Mouse (Mus musculus) midbrain, embryonic 11.5 days (tissue): ENCODE data around the gene Vps33b. TPM values are rescaled to one million over a fixed set of nuclear protein-coding genes. Genes with fewer than 3 reads are reported as not detected.

Experiments used
- ATAC-seq: fragments of 200-750 bp; cut with Nextera tagmentation; 2 replicates; pipeline ENCODE4 v1.8.0; 2017; ENCODE audit warnings: moderate TSS enrichment, moderate library complexity; ENCODE audit not compliant: low FRiP score
- DNase-seq: peaks from one replicate; pipeline ENCODE4 v3.0.0; 2015; ENCODE audit warnings: low spot score; ENCODE audit errors: missing footprints
- H3K27ac ChIP-seq: fragments of 300-500 bp; sonication (generic); 2 replicates; pipeline ENCODE4 v1.5.1; 2014; ENCODE audit warnings: low read depth, low read length
- H3K27me3 ChIP-seq: fragments of 300-500 bp; sonication (generic); 2 replicates; pipeline ENCODE4 v1.6.1; 2014; ENCODE audit warnings: mild to moderate bottlenecking, low read length, moderate library complexity, mixed read lengths; ENCODE audit not compliant: control insufficient read depth, insufficient read depth
- H3K36me3 ChIP-seq: fragments of 300-500 bp; sonication (generic); 2 replicates; pipeline ENCODE4 v1.6.1; 2014; ENCODE audit warnings: mild to moderate bottlenecking, low read length, moderate library complexity, mixed read lengths; ENCODE audit not compliant: control insufficient read depth, insufficient read depth
- H3K4me1 ChIP-seq: fragments of 300-500 bp; sonication (generic); 2 replicates; pipeline ENCODE4 v1.6.1; 2014; ENCODE audit warnings: low read length; ENCODE audit not compliant: control insufficient read depth, insufficient read depth
- H3K4me2 ChIP-seq: fragments of 300-500 bp; sonication (generic); 2 replicates; pipeline ENCODE4 v1.6.1; 2014; ENCODE audit warnings: mild to moderate bottlenecking, moderate library complexity
- H3K4me3 ChIP-seq: fragments of 300-500 bp; sonication (generic); 2 replicates; pipeline ENCODE4 v1.5.1; 2014; ENCODE audit warnings: low read depth, low read length
- H3K9ac ChIP-seq: fragments of 300-500 bp; sonication (generic); 2 replicates; pipeline ENCODE4 v1.6.1; 2014; ENCODE audit warnings: low read length
- H3K9me3 ChIP-seq: fragments of 300-500 bp; sonication (generic); 2 replicates; pipeline ENCODE4 v1.6.1; 2016; ENCODE audit warnings: low read length; ENCODE audit not compliant: control insufficient read depth
- WGBS: fragments of 180-500 bp; shearing (Covaris S2); extraction: QIAGEN DNeasy Blood & Tissue Kit; methylation state at CpG from one replicate; pipeline ENCODE4 v1.1.7; 2014; 5-methylcytosine and 5-hydroxymethylcytosine counted together
- polyA plus RNA-seq: library from polyadenylated mRNA; unstranded; fragments of >200 nt; fragmentation: Nextera tagmentation; extraction: Ambion mirVana; gene quantifications from 2 replicates; pipeline ENCODE4 v1.2.1, GENCODE M21; 2014

Gene Vps33b
- polyA plus RNA-seq, 1 experiment from 2014 or later = 12.6 TPM

DNA sequence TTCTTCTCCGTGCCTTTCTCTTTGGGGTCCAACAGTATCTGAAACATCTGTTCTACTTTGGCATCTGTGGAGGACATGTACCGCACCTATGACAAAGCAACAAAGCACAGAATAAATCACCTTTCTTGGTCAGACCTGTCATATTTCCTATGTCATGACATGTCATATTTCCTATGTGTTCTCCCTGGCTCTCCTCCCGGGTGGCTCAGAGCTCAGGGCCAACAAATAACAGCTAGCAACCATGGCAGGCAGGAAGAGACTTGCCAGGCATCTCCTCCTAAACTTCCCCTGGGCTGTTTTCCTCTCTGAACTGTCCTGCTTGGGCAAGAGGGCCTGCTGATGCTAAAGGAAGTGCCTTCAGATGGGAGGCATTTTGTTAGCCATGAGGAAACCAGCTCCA, 67.5 kb downstream of the Vps33b start:
- Histone ChIP-seq H3K4me3 (no peak overlapping the region), H3K4me2 (no peak overlapping the region), H3K36me3 (peaks cover 28% of the 10 kb centered on the region), H3K4me1 (peaks cover 18% of the 10 kb centered on the region), H3K27me3 (no peaks in the 10 kb centered on the region; the same call in 1 of the 2 replicates), H3K9ac (no peak overlapping the region), H3K27ac (no peak overlapping the region), H3K9me3 (no peaks in the 10 kb centered on the region)
- ATAC-seq (no peak), DNase-seq (no peak)
- WGBS = 95% methylated on average over 3 of the region's 3 CpGs

DNA sequence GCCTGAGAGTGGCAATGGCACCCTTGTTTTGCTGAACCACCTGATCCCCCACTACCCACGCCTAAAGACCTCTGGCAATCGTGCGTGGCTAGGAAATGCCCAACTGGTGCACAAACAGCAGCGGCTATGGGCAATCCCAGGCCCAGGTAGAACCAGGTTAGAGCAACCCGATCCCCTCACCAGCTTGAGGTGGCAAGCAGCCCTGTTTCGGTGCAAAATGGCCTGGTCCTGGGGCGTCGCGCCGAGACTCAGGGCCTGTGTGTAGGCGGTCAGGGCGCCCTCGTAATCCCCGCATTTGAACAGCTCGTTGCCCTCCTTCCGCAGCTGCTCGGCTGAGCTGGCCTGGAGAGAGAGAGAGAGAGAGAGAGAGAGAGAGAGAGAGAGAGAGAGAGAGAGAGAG, 69.9 kb downstream of the Vps33b start:
- H3K27me3 ChIP-seq = no peaks in the 10 kb centered on the region; the same call in 1 of the 2 replicates
- peak overlapping the region; percentile 72 for H3K9ac ChIP-seq
- peak; percentile 91 for DNase-seq
- H3K27ac ChIP-seq = no peak overlapping the region
- peak overlapping the region; percentile 83 for H3K4me2 ChIP-seq
- H3K9me3 ChIP-seq = no peaks in the 10 kb centered on the region
- 13% methylated on average over 17 of the region's 17 CpGs for WGBS
- ATAC-seq = no peak
- H3K4me1 ChIP-seq = peaks cover 23% of the 10 kb centered on the region
- peaks cover 10% of the 10 kb centered on the region for H3K36me3 ChIP-seq
- H3K4me3 ChIP-seq = peak overlapping the region; percentile 69

GRCm38 (mm10) chr7:80339793-80340628, 70.6 kb downstream of the Vps33b start:
- DNase-seq = peak; percentile 99
- H3K27me3 ChIP-seq = no peaks in the 10 kb centered on the region; the same call in 1 of the 2 replicates
- peak overlapping the region; percentile 83 for H3K4me2 ChIP-seq
- H3K4me1 ChIP-seq = peaks cover 23% of the 10 kb centered on the region
- peak overlapping the region; percentile 69 for H3K4me3 ChIP-seq
- H3K36me3 ChIP-seq = peaks cover 5% of the 10 kb centered on the region
- WGBS = under 1% methylated on average over 45 of the region's 45 CpGs
- ATAC-seq = peak; percentile 96
- H3K27ac ChIP-seq = peak overlapping the region; percentile 60; the same call in 1 of the 2 replicates
- H3K9ac ChIP-seq = peak overlapping the region; percentile 75
- H3K9me3 ChIP-seq = no peaks in the 10 kb centered on the region

DNA sequence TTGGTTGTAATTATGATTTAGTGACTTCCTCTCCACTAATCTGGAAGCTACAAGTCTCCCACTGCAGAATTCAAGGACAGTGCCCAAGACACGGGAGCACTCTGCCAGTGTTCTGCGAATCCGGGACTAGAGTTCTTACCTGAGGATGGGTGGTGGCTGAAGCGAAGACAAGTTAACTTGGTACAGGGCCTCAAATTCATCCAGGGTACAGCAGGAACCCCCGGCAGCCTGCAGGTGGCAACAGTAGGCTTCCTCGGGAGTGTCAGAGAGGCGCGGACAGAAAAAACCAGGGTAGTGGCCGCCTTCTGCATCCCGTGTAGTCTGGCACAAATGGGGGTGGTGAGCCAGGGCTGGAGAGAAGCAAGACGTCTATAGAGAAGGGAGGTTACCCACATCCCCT, 71.3 kb downstream of the Vps33b start, which contains the start of gene Unc45a:
TSS of gene Unc45a (minus strand) at position 213 of the 400 bp plus-strand sequence.
- Histone ChIP-seq H3K4me1 (peaks cover 23% of the 10 kb centered on the region), H3K4me3 (peak within 1 kb of the TSS; percentile 69), H3K36me3 (no peaks in the 10 kb centered on the region; the same call in 1 of the 2 replicates), H3K27me3 (no peaks in the 10 kb centered on the region; the same call in 1 of the 2 replicates), H3K9ac (peak within 1 kb of the TSS; percentile 75), H3K9me3 (no peaks in the 10 kb centered on the region), H3K27ac (peak within 1 kb of the TSS; percentile 60; the same call in 1 of the 2 replicates), H3K4me2 (peak within 1 kb of the TSS; percentile 83)
- peak; percentile 51; the same call in 1 of the 2 replicates for ATAC-seq
- no peak for DNase-seq
- WGBS = 2% methylated on average over 10 of the region's 11 CpGs

Other genes starting within 250 kb of the Vps33b start
- 25.6 and 31.3 TPM in 2 replicates for gene Zfp710, start 244.8 kb upstream of the Vps33b start, polyA plus RNA-seq
- 349 and 357 TPM in 2 replicates for gene Idh2, start 154.3 kb upstream of the Vps33b start, polyA plus RNA-seq
- gene Sema4b, start 82.8 kb upstream of the Vps33b start, polyA plus RNA-seq = 9.6 and 10.5 TPM in 2 replicates
- 49.8 and 55.0 TPM in 2 replicates for gene Cib1, start 36.8 kb upstream of the Vps33b start, polyA plus RNA-seq
- gene Gdpgp1, start 36.8 kb upstream of the Vps33b start, polyA plus RNA-seq = 3.8 and 4.5 TPM in 2 replicates
- gene Ttll13, start 23.3 kb upstream of the Vps33b start, polyA plus RNA-seq = 0.53 and 0.91 TPM in 2 replicates
- 53.1 and 53.2 TPM in 2 replicates for gene Ngrn, start 8.4 kb upstream of the Vps33b start, polyA plus RNA-seq
- gene Prc1, start 24.8 kb downstream of the Vps33b start, polyA plus RNA-seq = 231 and 232 TPM in 2 replicates
- gene Rccd1, start 54.8 kb downstream of the Vps33b start, polyA plus RNA-seq = 10.1 and 10.9 TPM in 2 replicates
- 28.8 and 30.4 TPM in 2 replicates for gene Unc45a, start 71.4 kb downstream of the Vps33b start, polyA plus RNA-seq
- 25.6 and 26.9 TPM in 2 replicates for gene Hddc3, start 73.5 kb downstream of the Vps33b start, polyA plus RNA-seq
- 5.8 and 6.9 TPM in 2 replicates for gene Man2a2, start 101.7 kb downstream of the Vps33b start, polyA plus RNA-seq
- gene Fes, start 118.3 kb downstream of the Vps33b start, polyA plus RNA-seq = 7.3 and 7.6 TPM in 2 replicates
- gene Furin, start 135.8 kb downstream of the Vps33b start, polyA plus RNA-seq = 2.7 TPM in 2 replicates